13 mouse cellular contexts compared by ENCODE assay signal in genomic region chr19:40331846-40332245, GRCm38 (mm10).
DNase-seq lines count a peak whose midpoint lies in the region; ATAC-seq and TF ChIP-seq lines count a peak whose summit lies in the region.
"Had no signal": no experiment of that assay in that cellular context is flagged by ENCODE, and none has a peak within 500 bp of the region (broad histone marks: within the 10 kb centered on the region; RNA-seq: fewer than 3 reads in every experiment).

No protein-coding gene starts in this region.

- 0 out of 2 replicates have a peak, but pooled peaks cover under 1% of the 10 kb centered on the region for H3K36me3 ChIP-seq in intestine, embryonic 15.5 days
- H3K36me3 ChIP-seq in intestine, postnatal 0 days (ENCODE audit: control insufficient read depth, insufficient read depth) = peaks cover 16% of the 10 kb centered on the region; the same call in 1 of the 2 replicates
- H3K36me3 ChIP-seq in heart, embryonic 11.5 days (ENCODE audit: control insufficient read depth, insufficient read depth, low read length) = no peaks in the 10 kb centered on the region; the same call in 1 of the 2 replicates

- ATAC-seq in intestine, embryonic 15.5 days = peak; percentile 73; the same call in 1 of the 2 replicates
- no peak for ATAC-seq in intestine, postnatal 0 days
- peak; percentile 77 for ATAC-seq in heart, embryonic 11.5 days (replicated peaks; ENCODE audit: insufficient number of reproducible peaks, low FRiP score, low TSS enrichment)
- ATAC-seq: inflammation-experienced regulatory T-cells, adult 6 months; midbrain, embryonic 16.5 days had no signal

- H3K4me3 ChIP-seq in intestine, embryonic 15.5 days (replicated peaks) = no peak overlapping the region
- H3K4me3 ChIP-seq in intestine, postnatal 0 days (ENCODE audit: low read depth, low read length) = no peak overlapping the region
- H3K4me3 ChIP-seq in heart, embryonic 11.5 days (ENCODE audit: low read depth, low read length) = no peak overlapping the region

- H3K27ac ChIP-seq in intestine, embryonic 15.5 days = no peak overlapping the region
- no peak overlapping the region for H3K27ac ChIP-seq in intestine, postnatal 0 days (ENCODE audit: low read depth, low read length)
- 0 out of 2 replicates have a peak overlapping the region, but pooled peaks have one; percentile 46 for H3K27ac ChIP-seq in heart, embryonic 11.5 days (ENCODE audit: low read depth, low read length)

- DNase-seq in ES-CJ7 (ENCODE audit: low read depth, low spot score) = peak; percentile 43
- DNase-seq in lung, postnatal 10 days = peak; percentile 47
- no peak for DNase-seq in natural killer cell, adult 2 months (ENCODE audit: low spot score in 2 of 2)
- no peak for DNase-seq in left cerebral cortex, adult 18-20 months (ENCODE audit: low spot score in 2 of 2)
- DNase-seq in cerebellum, postnatal 4 days (ENCODE audit: low spot score in 2 of 2) = no peak
- DNase-seq: B cell, adult 2 months; cerebellum, postnatal 36 days; thymus, postnatal 36 days had no signal

- H3K27me3 ChIP-seq in intestine, embryonic 15.5 days (replicated peaks) = no peaks in the 10 kb centered on the region
- H3K27me3 ChIP-seq in intestine, postnatal 0 days (replicated peaks; ENCODE audit: control insufficient read depth, insufficient read depth, low read length) = no peaks in the 10 kb centered on the region
- H3K27me3 ChIP-seq in heart, embryonic 11.5 days (ENCODE audit: control insufficient read depth, insufficient read depth, low read length) = no peaks in the 10 kb centered on the region

- no peak overlapping the region for H3K4me2 ChIP-seq in intestine, embryonic 15.5 days (replicated peaks)
- H3K4me2 ChIP-seq in intestine, postnatal 0 days (replicated peaks; ENCODE audit: low read depth) = no peak overlapping the region
- no peak overlapping the region for H3K4me2 ChIP-seq in heart, embryonic 11.5 days

- H3K4me1 ChIP-seq in intestine, embryonic 15.5 days (replicated peaks) = 0 out of 2 replicates have a peak, but pooled peaks cover 3% of the 10 kb centered on the region
- H3K4me1 ChIP-seq in intestine, postnatal 0 days (replicated peaks; ENCODE audit: control insufficient read depth, insufficient read depth, low read length) = no peaks in the 10 kb centered on the region
- H3K4me1 ChIP-seq in heart, embryonic 11.5 days (ENCODE audit: control insufficient read depth, insufficient read depth, low read length) = peaks cover 25% of the 10 kb centered on the region

- no peaks in the 10 kb centered on the region for H3K9me3 ChIP-seq in intestine, embryonic 15.5 days
- H3K9me3 ChIP-seq in intestine, postnatal 0 days (ENCODE audit: control insufficient read depth) = no peaks in the 10 kb centered on the region
- no peaks in the 10 kb centered on the region for H3K9me3 ChIP-seq in heart, embryonic 11.5 days (replicated peaks; ENCODE audit: control insufficient read depth, low read length)

- H3K9ac ChIP-seq in intestine, embryonic 15.5 days = no peak overlapping the region
- no peak overlapping the region for H3K9ac ChIP-seq in intestine, postnatal 0 days (ENCODE audit: low read depth, low read length)
- no peak overlapping the region for H3K9ac ChIP-seq in heart, embryonic 11.5 days (ENCODE audit: low read depth, low read length)

- 34% methylated on average over 6 of the region's 6 CpGs for whole genome bisulfite sequencing in intestine, embryonic 15.5 days
- WGBS in intestine, postnatal 0 days = 37% methylated on average over 6 of the region's 6 CpGs
- WGBS in heart, embryonic 11.5 days (ENCODE audit: insufficient replicate concordance) = 12% methylated on average over 6 of the region's 6 CpGs

- no peak for TF ChIP-seq CTCF in intestine, postnatal 0 days (IDR thresholded peaks at IDR 0.05; ENCODE audit: low read depth)

Comparison
In these comparisons a context has a peak if more than half of its experiments do, and no peak if none do; other contexts are left out.
1. DNase-seq: peak in ES-CJ7 (single experiment) and lung, postnatal 10 days (single experiment); none in natural killer cell, adult 2 months (0 of 2), left cerebral cortex, adult 18-20 months (0 of 2) and cerebellum, postnatal 4 days (0 of 2).